Mouse (Mus musculus) small intestine, adult 2 months (tissue): ENCODE measurements around the gene Kirrel3. TPM values are rescaled to one million over a fixed set of nuclear protein-coding genes. Genes with fewer than 3 reads are reported as not detected.

Experiments
- H3K27ac ChIP-seq: fragments of 200-500 bp; 2 replicates; pipeline ENCODE4 v1.5.1; 2012; ENCODE audit warnings: low read depth, low read length, control low read depth, inconsistent platforms; ENCODE audit not compliant: insufficient read depth
- H3K27me3 ChIP-seq: fragments of 200-500 bp; 2 replicates; pipeline ENCODE4 v1.6.1; 2012; ENCODE audit warnings: mild to moderate bottlenecking, moderate library complexity, low read length, inconsistent platforms; ENCODE audit not compliant: control insufficient read depth, insufficient read depth
- H3K36me3 ChIP-seq: fragments of 200-500 bp; 2 replicates; pipeline ENCODE4 v1.6.1; 2012; ENCODE audit warnings: mild to moderate bottlenecking, low read length, control low read depth, inconsistent platforms; ENCODE audit not compliant: control insufficient read depth, insufficient read depth
- H3K4me1 ChIP-seq: fragments of 200-500 bp; 2 replicates; pipeline ENCODE4 v1.6.1; 2012; ENCODE audit warnings: low read length, inconsistent platforms, mixed read lengths; ENCODE audit not compliant: control insufficient read depth, insufficient read depth, insufficient read length
- H3K4me3 ChIP-seq: fragments of 200-500 bp; 2 replicates; pipeline ENCODE4 v1.5.1; 2012; ENCODE audit warnings: low read depth, mild to moderate bottlenecking, control low read depth, inconsistent platforms, low read length, moderate library complexity
- CTCF ChIP-seq: fragments of 200-500 bp; IDR thresholded peaks from 2 replicates; pipeline ENCODE4 v1.5.1; 2012; ENCODE audit warnings: low read depth, mild to moderate bottlenecking, control low read depth, inconsistent platforms, low read length, moderate library complexity, mixed read lengths; ENCODE audit not compliant: insufficient replicate concordance, insufficient read length; ENCODE audit errors: extremely low read depth
- POLR2A ChIP-seq: fragments of 200-500 bp; IDR thresholded peaks from 2 replicates; pipeline ENCODE4 v1.6.1; 2012; ENCODE audit warnings: low read depth, mild to moderate bottlenecking, control low read depth, inconsistent platforms, low read length, moderate library complexity
- WGBS: fragments of 180-500 bp; shearing (Covaris S2); methylation state at CpG from one replicate; pipeline ENCODE4 v1.1.7; 2018; 5-methylcytosine and 5-hydroxymethylcytosine counted together
- polyA plus RNA-seq: library from polyadenylated mRNA; depleted of rRNA; stranded (reverse); fragments of >200 nt; gene quantifications from 2 replicates; pipeline ENCODE4 v1.2.3, GENCODE M21; 2012

Kirrel3 gene
- polyA plus RNA-seq, 1 experiment: 0.22 TPM

GRCm38 (mm10) chr9:34877799-34878198 lies 392.1 kb downstream of the Kirrel3 start:
- Histone ChIP-seq H3K4me3 (no peak overlapping the region), H3K4me1 (no peaks in the 10 kb centered on the region), H3K27ac (no peak overlapping the region), H3K36me3 (no peaks in the 10 kb centered on the region), H3K27me3 (no peaks in the 10 kb centered on the region)
- TF ChIP-seq CTCF: no peak
- no peak for TF ChIP-seq POLR2A
- 60% methylated on average over 3 of the region's 3 CpGs for WGBS

- 40% methylated on average over 5 of the region's 5 CpGs for WGBS
- no peaks in the 10 kb centered on the region for H3K36me3 ChIP-seq
- TF ChIP-seq POLR2A: no peak
- no peak for TF ChIP-seq CTCF
- H3K27me3 ChIP-seq: no peaks in the 10 kb centered on the region
- H3K27ac ChIP-seq: no peak overlapping the region
- H3K4me3 ChIP-seq: no peak overlapping the region
- H3K4me1 ChIP-seq: no peaks in the 10 kb centered on the region
Observed at GRCm38 (mm10) chr9:34881750-34882149, 396.1 kb downstream of the Kirrel3 start.

GRCm38 (mm10) chr9:34882211-34882610 lies 396.5 kb downstream of the Kirrel3 start:
- WGBS: 21% methylated on average over 2 of the region's 2 CpGs
- H3K4me3 ChIP-seq: no peak overlapping the region

GRCm38 (mm10) chr9:34883122-34883521 lies 397.4 kb downstream of the Kirrel3 start:
- Histone ChIP-seq H3K36me3 (no peaks in the 10 kb centered on the region), H3K27ac (no peak overlapping the region), H3K4me3 (no peak overlapping the region), H3K4me1 (no peaks in the 10 kb centered on the region), H3K27me3 (no peaks in the 10 kb centered on the region)
- no peak for TF ChIP-seq POLR2A
- no peak for TF ChIP-seq CTCF
- 35% methylated on average over 4 of the region's 4 CpGs for WGBS

More at GRCm38 (mm10) chr9:34882211-34882610, 396.5 kb downstream of the Kirrel3 start:
- Histone ChIP-seq H3K36me3 (no peaks in the 10 kb centered on the region), H3K4me1 (no peaks in the 10 kb centered on the region), H3K27me3 (no peaks in the 10 kb centered on the region), H3K27ac (no peak overlapping the region)
- TF ChIP-seq CTCF (no peak), POLR2A (no peak)

- WGBS: 82% methylated on average over 3 of the region's 3 CpGs
- Histone ChIP-seq H3K27me3 (no peaks in the 10 kb centered on the region), H3K36me3 (no peaks in the 10 kb centered on the region), H3K4me1 (no peaks in the 10 kb centered on the region), H3K4me3 (no peak overlapping the region), H3K27ac (no peak overlapping the region)
- TF ChIP-seq CTCF (no peak), POLR2A (no peak)
Observed at GRCm38 (mm10) chr9:34884325-34884724, 398.6 kb downstream of the Kirrel3 start.

- Histone ChIP-seq H3K4me3 (no peak overlapping the region), H3K4me1 (no peaks in the 10 kb centered on the region), H3K27ac (no peak overlapping the region), H3K27me3 (no peaks in the 10 kb centered on the region), H3K36me3 (no peaks in the 10 kb centered on the region)
- no peak for TF ChIP-seq POLR2A
- no peak for TF ChIP-seq CTCF
- WGBS: 80% methylated on average over 3 of the region's 3 CpGs
Observed at GRCm38 (mm10) chr9:34884942-34885341, 399.2 kb downstream of the Kirrel3 start.

GRCm38 (mm10) chr9:34886746-34887145 lies 401.1 kb downstream of the Kirrel3 start:
- H3K27me3 ChIP-seq: no peaks in the 10 kb centered on the region
- TF ChIP-seq CTCF: no peak
- TF ChIP-seq POLR2A: no peak
- H3K4me1 ChIP-seq: no peaks in the 10 kb centered on the region
- no peak overlapping the region for H3K4me3 ChIP-seq
- H3K27ac ChIP-seq: no peak overlapping the region
- H3K36me3 ChIP-seq: no peaks in the 10 kb centered on the region
- WGBS: 54% methylated on average over 5 of the region's 5 CpGs
